Mouse (Mus musculus) neural tube, embryonic 11.5 days (tissue): ENCODE measurements around the gene Ltbr. TPM values are rescaled to one million over a fixed set of nuclear protein-coding genes. Genes with fewer than 3 reads are reported as not detected.

Experiments
- ATAC-seq: fragments of 200-750 bp; cut with Nextera tagmentation; 2 replicates; pipeline ENCODE4 v1.8.0; 2017; ENCODE audit warnings: moderate number of reproducible peaks, mild to moderate bottlenecking, moderate TSS enrichment, moderate library complexity; ENCODE audit not compliant: insufficient read depth, low FRiP score, low TSS enrichment
- DNase-seq: peaks from one replicate; pipeline ENCODE4 v3.0.0-alpha.2; 2015; ENCODE audit warnings: low spot score
- H3K27ac ChIP-seq: fragments of 300-500 bp; sonication (generic); 2 replicates; pipeline ENCODE4 v1.5.1; 2014; ENCODE audit warnings: low read depth, mild to moderate bottlenecking, low read length
- H3K27me3 ChIP-seq: fragments of 300-500 bp; sonication (generic); 2 replicates; pipeline ENCODE4 v1.6.1; 2014; ENCODE audit warnings: mild to moderate bottlenecking, low read length, mixed read lengths; ENCODE audit not compliant: control insufficient read depth, insufficient read depth
- H3K36me3 ChIP-seq: fragments of 300-500 bp; sonication (generic); 2 replicates; pipeline ENCODE4 v1.6.1; 2014; ENCODE audit warnings: mild to moderate bottlenecking, low read length, moderate library complexity, mixed read lengths; ENCODE audit not compliant: control insufficient read depth, insufficient read depth
- H3K4me1 ChIP-seq: fragments of 300-500 bp; sonication (generic); 2 replicates; pipeline ENCODE4 v1.6.1; 2014; ENCODE audit warnings: low read length, mixed read lengths; ENCODE audit not compliant: control insufficient read depth, insufficient read depth
- H3K4me2 ChIP-seq: fragments of 300-500 bp; sonication (generic); 2 replicates; pipeline ENCODE4 v1.6.1; 2014; ENCODE audit warnings: low read depth, mild to moderate bottlenecking, moderate library complexity
- H3K4me3 ChIP-seq: fragments of 300-500 bp; sonication (generic); 2 replicates; pipeline ENCODE4 v1.5.1; 2014; ENCODE audit warnings: low read depth, low read length
- H3K9ac ChIP-seq: fragments of 300-500 bp; sonication (generic); 2 replicates; pipeline ENCODE4 v1.6.1; 2014; ENCODE audit warnings: mild to moderate bottlenecking, low read length
- H3K9me3 ChIP-seq: fragments of 300-500 bp; sonication (generic); 2 replicates; pipeline ENCODE4 v1.6.1; 2016; ENCODE audit warnings: low read length; ENCODE audit not compliant: control insufficient read depth
- WGBS: fragments of 180-500 bp; shearing (Covaris S2); extraction: QIAGEN DNeasy Blood & Tissue Kit; methylation state at CpG from one replicate; pipeline ENCODE4 v1.1.7; 2014; 5-methylcytosine and 5-hydroxymethylcytosine counted together
- polyA plus RNA-seq: library from polyadenylated mRNA; unstranded; fragments of >200 nt; fragmentation: Nextera tagmentation; extraction: Ambion mirVana; gene quantifications from 2 replicates; pipeline ENCODE4 v1.2.1, GENCODE M21; 2014

The Ltbr gene
- polyA plus RNA-seq, 1 experiment from 2014 or later, result 19.2 TPM

GRCm38 (mm10) chr6:125321114-125321855 is 7.6 kb upstream of the Ltbr start:
- Histone ChIP-seq H3K4me3 (no peak overlapping the region), H3K9me3 (no peaks in the 10 kb centered on the region), H3K4me2 (no peak overlapping the region), H3K27ac (no peak overlapping the region), H3K36me3 (no peaks in the 10 kb centered on the region), H3K9ac (no peak overlapping the region), H3K4me1 (no peaks in the 10 kb centered on the region), H3K27me3 (peaks cover 33% of the 10 kb centered on the region)
- 6% methylated on average over 26 of the region's 26 CpGs for WGBS
- no peak for DNase-seq
- ATAC-seq, result no peak

DNA sequence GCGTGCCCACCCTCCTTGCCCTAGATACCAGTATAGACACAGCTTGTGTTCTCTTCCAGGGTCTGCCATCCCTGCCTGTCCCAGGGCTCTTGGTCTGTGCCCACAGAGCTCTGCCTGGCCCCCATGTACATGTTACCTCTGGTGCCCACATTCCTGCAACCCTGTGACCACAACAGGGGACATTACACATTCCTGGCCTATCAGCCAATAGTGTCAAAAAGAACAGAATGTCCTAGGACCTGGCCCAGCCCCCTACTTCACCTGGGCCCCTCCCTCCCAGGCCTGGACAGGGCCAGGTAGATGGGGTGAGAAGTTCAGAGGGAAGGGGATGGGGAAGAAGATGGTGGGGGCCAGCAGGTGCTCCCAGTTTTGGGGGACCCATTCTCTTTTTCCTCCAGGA is 6.6 kb upstream of the Ltbr start, which contains the start of gene Scnn1a:
Gene Scnn1a, plus strand, starts transcription at position 337 of the 400 bp plus-strand sequence.
- ATAC-seq, result no peak
- H3K4me3 ChIP-seq, result no peak within 1 kb of the TSS
- no peak within 1 kb of the TSS for H3K27ac ChIP-seq
- peaks cover 33% of the 10 kb centered on the region for H3K27me3 ChIP-seq
- no peak within 1 kb of the TSS for H3K4me2 ChIP-seq
- H3K9ac ChIP-seq, result no peak within 1 kb of the TSS
- WGBS, result 79% methylated on average over 1 of the region's 1 CpGs
- no peaks in the 10 kb centered on the region for H3K9me3 ChIP-seq
- H3K4me1 ChIP-seq, result no peaks in the 10 kb centered on the region
- no peak for DNase-seq
- no peaks in the 10 kb centered on the region for H3K36me3 ChIP-seq

DNA sequence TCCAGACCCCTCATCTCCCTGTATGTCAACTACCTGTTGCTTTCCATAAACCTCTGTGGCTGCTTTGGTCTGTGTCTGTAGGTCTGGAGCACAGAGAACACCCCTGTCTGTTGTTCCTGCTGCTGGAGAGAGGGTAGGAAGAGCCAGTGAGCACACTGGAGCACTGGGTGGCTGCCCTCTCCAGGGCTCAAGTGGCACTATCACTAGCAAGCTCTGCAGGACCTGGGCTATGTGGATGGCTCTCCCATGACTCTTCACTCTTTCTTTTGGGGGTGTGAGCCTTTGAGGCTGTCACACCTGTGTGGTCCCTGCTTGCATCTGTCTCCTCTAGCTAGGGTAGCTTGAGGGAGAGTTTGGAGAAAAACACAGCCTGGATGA is 6.2 kb upstream of the Ltbr start:
- no peak for ATAC-seq
- no peak overlapping the region for H3K4me2 ChIP-seq
- no peak for DNase-seq
- H3K27ac ChIP-seq, result no peak overlapping the region
- no peak overlapping the region for H3K4me3 ChIP-seq
- H3K4me1 ChIP-seq, result no peaks in the 10 kb centered on the region
- H3K9me3 ChIP-seq, result no peaks in the 10 kb centered on the region
- H3K27me3 ChIP-seq, result peaks cover 33% of the 10 kb centered on the region
- H3K9ac ChIP-seq, result no peak overlapping the region
- H3K36me3 ChIP-seq, result no peaks in the 10 kb centered on the region

DNA sequence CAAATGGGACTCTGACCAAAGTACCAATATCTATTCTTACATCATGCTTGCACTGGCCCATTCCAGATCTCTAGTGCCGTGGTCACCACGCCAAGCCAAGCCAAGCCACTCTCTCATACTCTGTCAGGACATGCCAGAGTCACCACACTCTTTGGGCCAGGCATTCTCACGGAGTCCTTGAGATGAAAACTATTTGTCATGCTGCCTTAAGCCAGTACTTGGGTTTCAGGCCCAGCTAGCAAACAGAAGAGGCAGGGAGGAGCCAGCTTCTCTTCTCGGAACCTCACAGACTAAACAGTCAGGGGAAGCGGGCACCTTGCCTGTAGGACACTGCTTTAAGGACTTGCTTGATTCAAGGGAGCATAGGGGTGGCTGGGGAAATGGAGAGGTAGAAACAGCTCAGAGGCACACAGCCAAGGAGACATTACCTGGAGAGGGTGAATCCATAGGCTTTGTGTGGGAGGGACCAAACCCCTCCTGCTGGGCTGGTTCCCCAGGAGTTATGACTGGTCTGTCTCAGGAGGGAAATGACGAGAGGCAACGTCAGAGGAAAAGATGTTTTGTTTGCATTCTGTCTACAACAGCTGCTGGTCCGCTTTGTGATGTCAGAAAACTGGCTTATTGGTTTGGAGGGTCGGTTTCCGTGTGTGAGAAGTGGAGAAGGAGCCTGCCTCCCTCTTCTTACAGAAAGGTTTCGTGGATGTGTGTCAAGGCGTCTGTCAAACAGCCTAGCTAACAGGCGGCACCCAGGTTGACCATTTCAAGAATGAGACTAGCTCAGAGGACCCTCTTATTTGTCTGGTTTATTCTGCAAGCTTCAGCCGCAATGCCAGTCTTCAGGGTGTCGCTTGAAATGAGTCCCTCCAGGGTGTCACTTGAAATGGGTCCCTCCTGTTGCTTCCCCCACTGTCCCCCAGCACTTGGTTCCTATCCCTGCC is 5.6 kb upstream of the Ltbr start:
- H3K9ac ChIP-seq, result no peak overlapping the region
- no peak for ATAC-seq
- H3K27ac ChIP-seq, result no peak overlapping the region
- H3K4me1 ChIP-seq, result no peaks in the 10 kb centered on the region
- H3K9me3 ChIP-seq, result no peaks in the 10 kb centered on the region
- H3K27me3 ChIP-seq, result peaks cover 33% of the 10 kb centered on the region
- H3K36me3 ChIP-seq, result no peaks in the 10 kb centered on the region
- H3K4me2 ChIP-seq, result no peak overlapping the region
- 75% methylated on average over 15 of the region's 15 CpGs for WGBS
- no peak overlapping the region for H3K4me3 ChIP-seq
- no peak for DNase-seq

- Histone ChIP-seq H3K9me3 (no peaks in the 10 kb centered on the region), H3K4me1 (peaks cover 5% of the 10 kb centered on the region; the same call in 1 of the 2 replicates), H3K4me2 (no peak overlapping the region), H3K27me3 (peaks cover 23% of the 10 kb centered on the region), H3K9ac (no peak overlapping the region), H3K4me3 (no peak overlapping the region), H3K36me3 (no peaks in the 10 kb centered on the region), H3K27ac (no peak overlapping the region)
- ATAC-seq, result no peak
- WGBS, result 81% methylated on average over 7 of the region's 7 CpGs
- DNase-seq, result no peak
Observed at GRCm38 (mm10) chr6:125317077-125317476, 3.4 kb upstream of the Ltbr start.

DNA sequence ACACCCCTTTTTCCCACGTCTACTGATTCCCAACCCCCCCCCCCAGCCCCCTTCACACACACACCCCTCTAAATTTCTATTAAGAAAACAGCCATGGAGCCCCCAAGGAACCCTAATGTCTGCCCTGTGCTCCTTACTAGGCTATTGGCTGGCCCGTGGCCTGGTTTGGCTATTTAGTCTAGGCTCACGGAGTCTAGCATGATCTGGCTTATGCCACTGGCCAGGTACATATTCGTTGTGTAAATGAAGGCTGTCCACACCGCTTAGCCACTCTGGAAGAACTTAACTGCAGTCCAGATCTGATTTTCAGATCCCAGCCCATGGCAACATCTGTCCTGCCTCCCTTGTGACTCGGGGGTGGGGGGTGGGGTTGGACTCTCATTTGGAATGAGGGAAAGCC is 1.1 kb upstream of the Ltbr start:
- Histone ChIP-seq H3K27ac (no peak overlapping the region), H3K4me1 (peaks cover 5% of the 10 kb centered on the region; the same call in 1 of the 2 replicates), H3K36me3 (no peaks in the 10 kb centered on the region), H3K4me2 (no peak overlapping the region), H3K27me3 (peaks cover under 1% of the 10 kb centered on the region), H3K9me3 (no peaks in the 10 kb centered on the region), H3K4me3 (no peak overlapping the region), H3K9ac (no peak overlapping the region)
- 80% methylated on average over 6 of the region's 6 CpGs for WGBS
- ATAC-seq, result no peak
- DNase-seq, result no peak

- Histone ChIP-seq H3K36me3 (no peaks in the 10 kb centered on the region), H3K4me2 (peak overlapping the region; percentile 69), H3K27ac (no peak overlapping the region), H3K9me3 (no peaks in the 10 kb centered on the region), H3K4me1 (peaks cover 5% of the 10 kb centered on the region; the same call in 1 of the 2 replicates), H3K9ac (peak overlapping the region; percentile 82), H3K27me3 (no peaks in the 10 kb centered on the region), H3K4me3 (no peak overlapping the region; the same call in 1 of the 2 replicates)
- DNase-seq (no peak), ATAC-seq (no peak; the same call in none of the 2 replicates)
- 62% methylated on average over 7 of the region's 7 CpGs for WGBS
Observed at GRCm38 (mm10) chr6:125314231-125314563, 512 bp upstream of the Ltbr start.

DNA sequence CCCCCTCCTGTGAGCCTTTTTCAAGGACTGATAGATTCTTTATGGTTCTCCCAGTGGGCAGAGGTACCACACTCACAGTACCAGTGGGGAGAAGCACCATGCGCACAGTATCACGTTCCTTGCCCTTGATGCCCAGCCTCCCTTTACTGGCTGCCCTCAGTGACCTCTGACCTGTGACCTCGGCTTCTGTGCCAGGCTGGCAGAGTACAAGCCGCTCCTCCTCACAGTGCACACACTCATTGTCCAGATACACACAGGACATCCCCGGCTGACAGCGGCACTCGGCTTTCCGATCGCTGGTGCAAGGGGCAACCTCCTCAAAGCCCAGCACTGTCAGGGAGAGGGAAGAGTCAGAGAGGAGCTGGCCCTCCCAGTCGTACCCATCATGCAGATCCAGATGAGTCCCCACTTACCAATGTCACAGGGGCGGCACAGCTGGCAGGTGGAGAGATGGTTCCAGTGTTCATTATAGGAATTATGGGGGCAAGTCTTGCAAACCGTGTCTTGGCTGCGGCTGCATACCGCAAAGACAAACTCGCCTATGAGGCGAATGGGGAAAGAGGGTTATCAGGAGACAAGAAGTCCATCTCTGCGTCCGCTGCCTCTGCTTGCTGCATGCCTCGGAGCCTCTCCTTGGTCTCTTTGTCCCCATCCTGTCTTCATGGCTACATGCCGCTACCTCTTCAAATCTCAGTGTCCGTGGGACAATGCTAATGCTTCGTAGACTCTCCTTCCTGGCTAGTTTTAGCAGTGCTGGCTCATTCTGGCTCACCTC is 917 bp downstream of the Ltbr start:
- no peaks in the 10 kb centered on the region for H3K9me3 ChIP-seq
- H3K9ac ChIP-seq, result peak overlapping the region; percentile 82; the same call in 1 of the 2 replicates
- peak overlapping the region; percentile 38 for H3K4me3 ChIP-seq
- ATAC-seq (no peak), DNase-seq (peak; percentile 19)
- H3K4me2 ChIP-seq, result peak overlapping the region; percentile 69
- H3K4me1 ChIP-seq, result peaks cover 5% of the 10 kb centered on the region; the same call in 1 of the 2 replicates
- H3K27ac ChIP-seq, result no peak overlapping the region
- no peaks in the 10 kb centered on the region for H3K36me3 ChIP-seq
- 73% methylated on average over 22 of the region's 22 CpGs for WGBS
- no peaks in the 10 kb centered on the region for H3K27me3 ChIP-seq
